Mouse (Mus musculus) erythroblast, adult 5-6 weeks (primary cell): Measurements from ENCODE around the gene Grin3b. TPM values are rescaled to one million over a fixed set of nuclear protein-coding genes. Genes with fewer than 3 reads are reported as not detected.

Source experiments
- ATAC-seq: replicated peaks from 2 replicates; pipeline ENCODE4 v1.8.0; 2016; ENCODE audit warnings: moderate number of reproducible peaks, mild to moderate bottlenecking, moderate TSS enrichment, inconsistent platforms; ENCODE audit not compliant: poor library complexity, low FRiP score, severe bottlenecking
- total RNA-seq, 2 experiments: library from RNA; stranded (forward) in 1 of 2; stranded (reverse) in 1 of 2; fragments of 150-400 nt in 1 of 2; fragments of 200-764, 138-1000 nt in 1 of 2; gene quantifications; 2 replicates each; pipeline versions ENCODE4 v1.2.3 to v1.2.4; 2015 to 2017; ENCODE audit warnings: low replicate concordance in 2 of 2

The Grin3b gene
- total RNA-seq, 2 experiments from 2014 or later, result not detected

DNA sequence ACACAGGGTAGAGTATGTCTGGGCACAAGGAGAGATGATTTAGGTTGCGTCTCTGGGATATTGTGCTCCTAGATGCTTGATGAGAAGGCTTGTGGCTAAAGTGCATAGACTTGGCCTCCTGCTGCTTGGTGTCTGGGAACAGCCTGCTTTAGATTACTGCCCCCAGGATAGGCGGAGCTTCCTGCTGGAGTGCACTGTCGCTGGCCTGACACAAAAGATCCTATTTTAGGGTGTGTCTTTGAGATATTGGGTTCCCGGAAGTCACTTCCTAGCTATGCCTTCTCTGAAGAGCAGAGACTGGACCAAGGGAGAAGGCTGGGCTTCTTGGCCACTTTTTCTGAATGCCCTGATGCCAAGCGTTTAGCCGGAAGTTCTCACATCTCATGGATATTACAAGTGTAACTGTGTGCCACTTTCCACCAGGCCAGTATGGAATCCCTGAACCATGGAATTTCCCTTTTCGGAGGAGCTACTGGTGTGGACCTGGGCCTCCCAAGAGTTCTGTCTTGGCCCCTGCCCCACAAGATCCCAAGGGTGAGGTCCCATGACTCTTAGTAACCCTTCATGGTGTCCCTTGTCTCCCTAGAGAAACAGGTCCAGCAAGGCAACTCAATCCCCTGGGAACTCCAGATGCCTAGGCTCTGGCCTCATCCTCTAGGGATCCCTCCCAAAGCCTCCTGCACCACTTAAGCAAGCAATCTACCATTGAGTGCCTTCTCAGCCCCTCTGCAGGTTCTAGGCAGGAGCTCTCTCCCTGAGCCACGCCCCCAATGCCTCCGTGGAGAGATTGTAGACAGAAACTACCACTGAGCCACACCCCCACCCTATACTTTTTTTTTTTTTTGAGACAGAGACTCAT, 33.1 kb downstream of the Grin3b start:
- ATAC-seq, result peak; percentile 38

DNA sequence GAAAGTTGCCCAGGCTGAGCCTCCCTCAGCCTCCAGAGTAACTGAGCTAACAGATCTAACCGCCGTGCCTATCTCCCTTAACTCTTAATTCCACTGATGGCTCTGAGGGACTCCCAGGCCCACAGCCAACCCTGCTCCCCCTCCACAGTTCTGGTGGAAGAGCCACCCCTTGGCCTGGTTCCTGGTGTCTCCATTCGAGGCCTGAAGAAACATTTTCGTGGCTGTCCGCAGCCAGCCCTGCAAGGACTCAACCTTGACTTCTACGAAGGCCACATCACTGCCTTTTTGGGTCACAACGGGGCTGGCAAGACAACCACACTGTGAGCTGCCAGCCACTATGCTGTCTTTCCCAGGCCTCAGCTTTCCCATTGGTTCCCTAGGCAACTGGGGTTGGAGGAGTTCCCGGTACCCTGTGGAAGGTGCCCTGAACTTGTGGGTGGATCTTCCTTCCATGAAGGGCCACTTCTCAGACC, 33.8 kb downstream of the Grin3b start:
- no peak for ATAC-seq

DNA sequence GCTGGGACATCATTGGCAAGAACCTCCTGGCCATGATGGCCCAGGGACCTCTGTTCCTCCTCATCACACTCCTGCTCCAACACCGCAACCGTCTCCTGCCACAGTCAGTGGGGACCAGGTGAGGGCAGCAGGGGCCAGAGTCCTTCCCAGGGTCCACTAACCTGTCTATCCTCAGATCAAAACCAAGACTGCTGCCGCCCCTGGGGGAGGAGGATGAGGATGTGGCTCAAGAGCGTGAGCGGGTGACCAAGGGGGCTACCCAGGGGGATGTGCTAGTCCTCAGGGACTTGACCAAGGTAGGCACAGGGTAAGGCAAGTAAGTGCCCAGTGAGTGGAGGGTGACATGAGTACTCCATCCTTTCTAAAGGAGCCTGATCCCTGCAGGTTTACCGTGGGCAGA, 41.2 kb downstream of the Grin3b start:
- ATAC-seq, result no peak

DNA sequence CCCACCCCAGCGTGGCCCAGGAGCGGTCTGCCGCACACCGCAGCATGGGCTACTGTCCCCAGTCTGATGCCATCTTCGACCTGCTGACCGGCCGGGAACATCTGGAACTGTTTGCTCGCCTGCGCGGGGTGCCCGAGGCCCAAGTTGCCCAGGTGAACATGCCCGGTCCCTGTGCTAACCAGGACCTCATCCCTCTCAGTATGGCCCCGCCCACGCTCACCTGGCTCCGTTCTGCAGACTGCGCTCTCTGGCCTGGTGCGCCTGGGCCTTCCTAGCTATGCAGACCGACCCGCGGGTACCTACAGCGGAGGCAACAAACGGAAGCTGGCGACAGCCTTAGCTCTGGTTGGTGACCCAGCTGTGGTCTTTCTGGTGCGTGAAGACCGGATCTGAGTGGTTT, 43.1 kb downstream of the Grin3b start:
- no peak for ATAC-seq

DNA sequence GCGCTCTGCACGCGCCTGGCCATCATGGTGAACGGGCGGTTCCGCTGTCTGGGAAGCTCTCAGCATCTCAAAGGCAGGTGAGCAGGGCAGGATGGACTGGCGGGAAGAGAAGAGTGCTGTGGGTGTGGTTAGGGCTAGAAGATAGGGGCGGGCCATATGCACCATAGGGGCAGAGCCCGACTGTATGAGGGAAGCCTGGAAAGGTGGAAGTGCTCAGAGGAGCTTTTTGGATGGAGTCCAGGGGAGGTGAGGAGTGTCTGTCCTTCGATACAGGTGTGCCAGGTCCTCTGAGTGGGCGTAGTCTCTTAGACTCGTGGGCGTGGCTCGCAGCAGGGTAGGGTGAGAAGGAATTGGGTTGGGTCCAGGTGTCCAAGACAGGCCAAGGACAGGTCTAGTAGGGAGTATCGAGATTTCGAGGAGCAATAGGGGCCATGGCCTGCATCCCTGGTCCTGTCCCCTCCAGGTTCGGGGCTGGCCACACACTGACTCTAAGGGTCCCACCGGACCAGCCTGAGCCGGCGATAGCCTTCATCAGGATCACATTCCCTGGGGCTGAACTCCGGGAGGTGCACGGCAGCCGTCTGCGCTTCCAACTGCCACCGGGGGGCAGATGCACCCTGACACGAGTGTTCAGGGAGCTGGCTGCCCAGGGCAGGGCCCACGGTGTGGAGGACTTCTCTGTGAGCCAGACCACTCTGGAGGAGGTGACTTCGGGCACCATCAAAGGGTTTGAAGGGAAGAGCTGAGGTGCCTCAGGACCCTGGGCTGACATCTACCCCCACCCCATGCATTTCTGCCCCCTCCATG, 44.2 kb downstream of the Grin3b start:
- no peak for ATAC-seq

DNA sequence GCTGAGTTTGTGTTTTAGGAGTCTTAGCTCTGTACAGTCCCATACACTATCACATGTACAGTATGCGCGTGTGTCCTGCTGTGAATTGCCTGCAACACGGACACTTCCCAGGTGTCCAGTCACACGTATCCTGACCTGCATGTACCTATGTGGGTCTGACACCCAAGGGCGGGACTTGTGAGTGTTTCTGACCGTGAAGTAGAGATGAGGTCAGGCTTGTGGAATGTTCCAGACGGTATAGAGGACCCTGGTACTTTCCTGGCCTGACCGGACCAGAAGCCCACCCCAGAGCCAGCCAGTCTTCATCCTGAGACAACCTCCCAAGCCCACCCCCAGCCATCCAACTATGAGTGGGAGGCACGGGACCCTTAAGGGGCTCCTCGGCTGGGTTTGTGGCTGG, 45.1 kb downstream of the Grin3b start:
- no peak for ATAC-seq

DNA sequence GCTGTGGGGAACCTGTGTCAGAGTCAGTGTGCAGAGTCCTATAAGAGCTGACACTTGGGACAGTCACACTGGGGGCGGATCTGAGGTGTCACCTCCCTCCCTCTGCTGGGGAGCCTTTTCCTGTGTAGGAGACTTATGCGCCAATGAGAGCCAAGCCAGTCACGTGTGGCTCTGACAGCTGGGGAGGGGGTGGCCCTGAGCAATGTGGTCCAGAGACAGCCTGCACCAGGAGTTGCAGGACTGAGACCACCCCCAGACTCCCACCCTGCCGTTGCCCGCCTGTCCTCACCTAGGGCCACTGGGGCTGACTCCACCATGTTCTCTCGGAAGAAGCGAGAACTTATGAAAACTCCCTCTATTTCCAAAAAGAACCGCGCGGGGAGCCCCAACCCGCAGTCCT, 46.0 kb downstream of the Grin3b start, which contains the start of gene Arhgap45:
Gene Arhgap45, plus strand, starts transcription at position 143 of the 400 bp plus-strand sequence.
- ATAC-seq, result peak; percentile 41

DNA sequence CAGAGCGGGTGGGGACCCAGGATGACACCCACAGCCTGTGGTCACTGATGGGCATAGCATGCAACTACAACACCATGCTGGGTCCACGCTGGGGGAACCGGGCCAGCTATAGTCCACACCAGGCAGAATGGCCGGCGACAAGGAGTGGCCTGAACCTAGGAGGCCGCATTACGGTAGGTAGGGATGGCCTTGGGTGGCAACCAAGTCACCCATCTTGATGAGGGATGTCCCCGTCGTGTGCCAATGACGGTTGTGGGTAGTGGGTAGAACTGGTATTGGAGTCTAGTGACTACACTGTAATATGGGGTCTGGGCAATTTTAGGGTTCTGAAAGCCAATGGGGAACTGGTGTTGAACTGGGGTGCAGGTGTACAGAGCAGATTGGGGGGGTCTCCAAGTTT, 46.4 kb downstream of the Grin3b start:
- peak; percentile 19; the same call in 1 of the 2 replicates for ATAC-seq

DNA sequence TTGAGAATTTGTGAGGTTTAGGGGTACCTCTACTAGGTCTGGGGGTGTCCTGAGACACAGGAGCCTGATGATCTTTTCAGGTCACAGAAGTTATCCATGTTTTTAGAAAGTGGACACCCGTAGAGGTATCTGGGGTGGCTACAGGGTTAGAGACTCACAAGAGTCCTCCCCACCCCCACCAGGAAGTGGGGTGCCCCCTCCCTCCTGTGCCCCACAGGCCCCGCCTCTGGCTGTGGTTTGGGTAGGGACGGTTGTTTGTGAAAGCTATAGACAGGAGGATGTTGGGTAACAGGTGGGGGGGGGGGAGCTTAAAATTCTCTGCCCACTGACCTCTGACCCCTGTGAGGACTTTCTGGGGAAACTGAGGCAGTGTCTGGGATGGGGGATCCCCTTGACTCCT, 46.8 kb downstream of the Grin3b start:
- ATAC-seq, result no peak

DNA sequence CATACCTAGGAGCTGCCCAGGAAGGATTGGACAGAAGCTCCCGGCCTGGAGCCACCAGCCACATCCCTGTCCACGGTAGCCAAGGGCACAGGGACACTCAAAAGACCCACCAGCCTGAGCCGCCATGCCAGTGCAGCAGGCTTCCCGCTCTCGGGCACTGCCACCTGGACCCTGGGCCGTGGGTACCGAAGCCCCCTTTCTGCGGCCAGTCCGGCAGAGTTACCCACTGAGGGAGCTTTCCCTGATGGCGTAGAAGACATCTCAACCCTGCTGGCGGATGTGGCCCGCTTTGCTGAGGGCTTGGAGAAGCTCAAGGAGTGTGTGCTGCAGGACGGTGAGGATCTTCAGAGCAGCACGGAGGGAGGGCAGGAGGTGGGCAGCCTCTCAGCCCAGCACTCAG, 47.3 kb downstream of the Grin3b start:
- 0 out of 2 replicates have a peak, but pooled peaks have one; percentile 14 for ATAC-seq

DNA sequence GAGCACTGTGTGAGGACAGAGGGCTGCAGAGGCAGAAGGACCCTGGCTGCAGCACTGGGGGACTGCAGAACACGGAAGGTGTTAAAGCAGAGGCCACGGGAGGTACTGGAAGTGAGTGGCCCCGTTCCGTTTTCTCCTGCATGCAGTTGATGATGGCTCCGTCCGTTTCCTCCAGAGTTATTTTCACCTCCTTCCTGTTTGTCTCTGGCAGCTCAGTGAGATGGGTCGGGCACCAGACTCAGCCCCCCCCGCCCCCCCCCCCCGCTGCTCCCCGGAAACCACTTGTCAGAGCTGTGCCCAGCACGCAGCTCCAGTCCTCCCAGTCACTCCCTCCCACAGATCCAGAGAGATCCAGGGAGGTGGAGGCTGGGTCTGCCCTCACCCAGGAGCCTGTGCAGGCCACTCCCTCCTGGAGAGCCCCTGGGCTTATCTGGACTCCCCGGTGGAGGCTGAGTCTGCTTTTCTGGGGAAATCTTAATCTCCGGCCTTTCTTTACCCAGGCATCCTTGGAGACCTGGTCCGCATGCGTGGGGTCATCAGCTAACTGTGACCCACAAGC, 48.3 kb downstream of the Grin3b start:
- peak; percentile 27 for ATAC-seq

DNA sequence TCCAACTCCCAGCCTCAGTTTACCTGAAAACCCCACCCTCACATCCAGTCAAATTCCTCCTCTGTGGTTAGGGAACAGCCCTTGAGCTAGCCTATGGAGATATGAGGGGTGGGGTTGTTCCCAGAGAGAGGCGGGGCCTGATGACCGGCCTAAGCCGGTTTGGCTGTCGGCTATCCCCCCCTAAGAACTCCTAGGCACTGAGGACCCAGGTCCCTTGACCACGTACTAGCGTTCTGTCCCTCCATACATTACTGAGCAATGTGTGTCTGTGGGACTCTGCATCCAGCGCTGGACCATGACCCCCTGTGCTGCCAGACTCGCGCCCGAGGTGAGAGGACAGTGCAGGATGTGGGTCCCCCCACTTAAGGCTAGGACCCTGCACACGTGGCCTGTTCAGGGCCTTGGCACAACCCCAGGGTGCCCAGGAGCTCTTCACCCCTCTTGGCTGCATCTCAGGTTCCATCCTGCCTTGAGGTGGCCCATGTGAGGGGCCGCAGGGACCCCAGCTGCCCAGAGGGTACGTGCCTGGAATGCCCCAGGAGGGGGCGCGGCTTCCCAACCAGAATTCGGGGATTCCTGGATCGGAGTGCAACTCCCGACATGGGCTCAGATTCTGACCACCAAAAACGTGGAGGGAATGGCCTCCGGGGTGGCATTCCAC, 49.1 kb downstream of the Grin3b start:
- no peak for ATAC-seq

DNA sequence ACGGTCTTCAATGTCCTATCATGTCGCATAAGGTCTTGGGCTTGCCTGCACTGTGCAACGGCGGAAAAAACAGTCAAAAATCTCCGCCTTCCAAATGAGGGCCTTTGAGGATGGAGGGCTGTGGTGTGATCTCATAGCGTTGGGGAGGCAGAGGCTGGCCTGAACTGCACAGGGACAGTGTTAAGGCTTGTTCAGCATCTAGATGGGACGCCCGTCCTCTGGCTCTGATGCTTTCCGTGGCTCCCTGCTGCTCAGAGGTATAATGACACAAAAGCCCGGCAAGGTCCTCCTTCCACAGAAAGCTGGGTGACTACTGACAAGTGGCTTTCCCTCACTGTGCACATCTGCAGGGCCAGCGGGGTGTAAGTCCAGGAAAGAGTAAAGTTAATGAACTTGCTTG, 49.7 kb downstream of the Grin3b start:
- no peak for ATAC-seq

DNA sequence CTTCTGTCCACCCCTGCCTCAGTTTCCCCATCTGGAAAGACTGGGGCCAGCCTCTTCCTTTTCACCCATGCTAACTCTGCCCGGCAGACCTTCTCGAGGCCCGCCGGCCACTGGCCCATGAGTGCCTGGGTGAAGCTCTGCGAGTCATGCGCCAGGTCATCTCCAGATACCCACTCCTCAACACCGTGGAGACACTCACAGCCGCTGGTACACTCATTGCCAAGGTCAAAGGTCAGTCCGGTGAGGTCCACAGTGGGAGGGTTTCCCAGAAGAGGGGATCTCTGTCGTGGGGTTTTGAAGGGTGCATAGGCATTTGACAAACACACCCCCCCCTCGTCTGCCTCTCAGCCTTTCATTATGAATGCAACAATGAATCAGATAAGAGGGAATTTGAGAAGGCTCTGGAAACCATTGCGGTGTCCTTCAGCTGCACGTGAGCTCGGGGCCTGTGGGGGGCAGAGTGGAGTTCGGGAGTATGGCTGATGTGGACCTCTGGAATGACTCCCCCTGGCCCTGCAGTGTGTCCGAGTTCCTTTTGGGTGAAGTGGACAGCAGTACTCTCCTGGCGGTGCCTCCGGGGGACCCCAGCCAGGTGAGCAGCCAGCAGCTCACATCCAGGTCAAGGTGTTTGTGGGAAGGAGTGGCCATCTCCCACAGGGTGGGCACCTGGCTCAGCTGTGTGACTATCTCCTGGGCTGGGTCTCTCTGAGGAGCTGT, 50.2 kb downstream of the Grin3b start:
- ATAC-seq, result no peak

DNA sequence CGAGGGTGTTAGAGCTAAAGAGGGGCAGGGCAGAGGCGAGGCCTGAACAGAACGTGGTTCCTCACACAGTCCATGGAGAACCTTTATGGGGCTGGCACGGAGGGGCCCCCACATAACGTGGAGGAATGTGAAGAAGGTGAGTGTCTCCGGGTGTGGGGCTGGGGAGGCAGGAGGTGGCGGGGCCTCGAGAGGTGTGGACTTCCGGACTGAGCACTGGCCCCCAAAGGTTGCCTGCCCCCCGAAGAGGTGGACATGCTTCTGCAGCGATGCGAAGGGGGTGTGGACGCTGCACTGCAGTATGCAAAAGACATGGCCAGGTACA, 50.8 kb downstream of the Grin3b start:
- ATAC-seq, result no peak

DNA sequence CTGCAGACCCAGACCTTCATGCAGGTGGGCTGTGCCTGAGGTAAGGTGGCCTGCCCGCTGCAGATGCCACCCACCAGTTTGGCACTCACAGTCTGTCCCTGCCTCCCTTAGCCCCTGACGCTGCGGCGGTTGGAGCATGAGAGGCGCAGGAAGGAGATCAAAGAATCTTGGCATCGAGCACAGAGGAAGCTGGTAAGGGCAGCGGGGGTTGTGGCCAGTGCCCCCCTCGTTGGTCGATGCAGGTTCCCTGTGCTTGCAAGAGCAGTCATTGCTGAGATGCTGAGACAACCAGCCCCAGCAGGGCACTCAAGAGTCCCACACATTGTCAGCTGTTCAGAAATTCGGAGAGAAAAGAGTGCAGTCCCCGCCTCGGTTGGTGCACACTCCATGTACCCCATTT, 51.6 kb downstream of the Grin3b start:
- no peak for ATAC-seq

DNA sequence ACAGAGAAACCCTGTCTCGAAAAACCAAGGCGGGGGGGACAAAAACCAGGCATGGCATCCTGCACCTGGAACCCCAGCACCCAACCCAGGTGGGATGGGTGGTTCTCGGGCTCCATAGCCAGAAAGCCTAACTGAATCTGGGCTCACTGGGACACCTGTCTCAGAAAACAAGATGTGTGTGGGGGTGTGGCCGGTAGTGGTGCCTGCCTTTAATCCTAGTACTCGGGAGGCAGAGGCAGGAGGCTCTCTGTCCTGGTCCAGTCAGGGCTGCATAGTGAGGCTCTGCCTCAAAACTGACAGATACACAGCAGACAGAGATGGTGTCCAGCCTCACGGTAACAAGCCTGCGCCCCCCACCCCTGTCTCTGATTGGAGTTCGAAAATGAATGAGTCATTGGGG, 52.3 kb downstream of the Grin3b start:
- ATAC-seq, result no peak

DNA sequence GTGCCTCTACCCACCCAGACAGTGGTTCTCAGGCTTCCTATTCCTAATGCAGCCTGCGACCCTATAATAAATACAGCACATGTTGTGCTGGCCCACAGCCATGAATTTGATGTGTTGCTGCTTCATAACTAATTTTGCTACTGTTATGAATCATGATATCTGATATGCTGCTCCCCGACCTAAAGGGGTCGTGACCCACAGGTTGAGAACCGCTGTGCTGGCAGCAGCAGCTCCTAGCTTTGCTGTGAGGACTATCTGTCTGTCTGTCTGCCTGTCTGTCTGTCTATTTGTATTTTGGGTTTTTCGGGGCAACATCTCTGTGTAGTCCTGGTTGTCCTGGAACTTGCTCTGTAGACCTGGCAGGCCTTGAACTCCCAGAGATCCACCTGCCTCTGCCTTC, 53.2 kb downstream of the Grin3b start:
- no peak for ATAC-seq

DNA sequence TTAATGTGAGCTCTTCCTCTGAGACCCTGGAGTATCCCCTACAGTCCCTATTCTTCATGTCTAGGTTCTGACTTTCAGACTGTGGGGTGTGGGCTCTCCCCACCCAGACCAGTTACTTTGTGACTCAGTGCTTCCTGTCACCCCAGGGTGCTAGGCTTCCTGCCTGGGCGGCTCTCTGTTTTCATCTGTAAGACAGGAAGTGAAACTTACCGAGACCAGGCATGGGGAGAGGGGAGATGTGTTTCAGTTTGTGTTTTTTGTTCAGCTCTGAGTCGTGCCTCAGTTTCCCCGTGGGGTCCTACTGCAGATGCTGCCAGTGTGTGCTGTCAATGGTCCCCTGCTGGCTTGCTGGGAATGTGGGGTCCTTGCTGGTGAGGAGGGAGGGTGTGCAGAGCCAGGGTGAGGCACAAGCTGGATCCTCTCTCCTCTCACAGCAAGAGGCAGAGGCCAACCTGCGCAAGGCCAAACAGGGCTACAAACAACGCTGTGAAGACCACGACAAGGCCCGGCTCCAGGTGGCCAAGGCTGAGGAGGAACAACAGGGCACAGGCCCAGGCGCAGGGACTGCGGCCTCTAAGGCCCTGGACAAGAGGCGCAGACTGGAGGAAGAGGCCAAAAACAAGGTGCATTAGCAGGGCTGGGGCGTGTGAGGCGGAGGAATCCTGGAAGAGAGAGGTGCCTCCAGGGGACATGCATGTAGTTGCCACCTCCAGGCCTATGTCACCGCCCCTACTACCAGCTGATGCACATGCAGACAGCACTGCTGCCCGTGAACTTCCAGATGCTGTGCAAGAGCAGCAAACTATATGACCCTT, 53.9 kb downstream of the Grin3b start:
- no peak for ATAC-seq
